Mouse (Mus musculus) embryonic facial prominence, embryonic 12.5 days (tissue): ENCODE results near the gene Hist1h2ac. TPM values are rescaled to one million over a fixed set of nuclear protein-coding genes. Genes with fewer than 3 reads are reported as not detected.
"Not testable (repeated sequence)": the region's sequence is repeated elsewhere in the genome, so short reads cannot be mapped to it uniquely, and the experiment has no call there.

Experiments used
- ATAC-seq: fragments of 200-750 bp; cut with Nextera tagmentation; 2 replicates; pipeline ENCODE4 v1.8.0; 2017; ENCODE audit not compliant: insufficient number of reproducible peaks, insufficient read depth, low FRiP score, low TSS enrichment
- H3K27ac ChIP-seq: fragments of 300-500 bp; sonication (generic); 2 replicates; pipeline ENCODE4 v1.5.1; 2016; ENCODE audit warnings: mild to moderate bottlenecking
- H3K27me3 ChIP-seq: fragments of 300-500 bp; sonication (generic); 2 replicates; pipeline ENCODE4 v1.6.1; 2016; ENCODE audit warnings: mild to moderate bottlenecking, moderate library complexity
- H3K36me3 ChIP-seq: fragments of 300-500 bp; sonication (generic); 2 replicates; pipeline ENCODE4 v1.6.1; 2016; ENCODE audit warnings: mild to moderate bottlenecking
- H3K4me1 ChIP-seq: fragments of 300-500 bp; sonication (generic); 2 replicates; pipeline ENCODE4 v1.6.1; 2016
- H3K4me2 ChIP-seq: fragments of 300-500 bp; sonication (generic); replicated peaks from 2 replicates; pipeline ENCODE4 v1.6.1; 2016; ENCODE audit warnings: mild to moderate bottlenecking, moderate library complexity
- H3K4me3 ChIP-seq: fragments of 300-500 bp; sonication (generic); 2 replicates; pipeline ENCODE4 v1.5.1; 2016; ENCODE audit warnings: mild to moderate bottlenecking
- H3K9ac ChIP-seq: fragments of 300-500 bp; sonication (generic); 2 replicates; pipeline ENCODE4 v1.6.1; 2016; ENCODE audit warnings: mild to moderate bottlenecking, moderate library complexity
- H3K9me3 ChIP-seq: fragments of 300-500 bp; sonication (generic); 2 replicates; pipeline ENCODE4 v1.6.1; 2016; ENCODE audit warnings: mild to moderate bottlenecking, moderate library complexity
- WGBS: fragments of 180-500 bp; shearing (Covaris S2); methylation state at CpG from one replicate; pipeline ENCODE4 v1.1.7; 2016; 5-methylcytosine and 5-hydroxymethylcytosine counted together
- microRNA-seq: library from miRNA; unstranded; fragments of <30 nt; microRNA quantifications from one replicate; pipeline ENCODE4, GENCODE M21; 2017
- polyA plus RNA-seq: library from polyadenylated mRNA; unstranded; fragments of >200 nt; fragmentation: Nextera tagmentation; extraction: Ambion mirVana; gene quantifications from 2 replicates; pipeline ENCODE4 v1.2.1, GENCODE M21; 2016

Hist1h2ac gene
- polyA plus RNA-seq, 1 experiment from 2014 or later = 1.3 TPM

DNA sequence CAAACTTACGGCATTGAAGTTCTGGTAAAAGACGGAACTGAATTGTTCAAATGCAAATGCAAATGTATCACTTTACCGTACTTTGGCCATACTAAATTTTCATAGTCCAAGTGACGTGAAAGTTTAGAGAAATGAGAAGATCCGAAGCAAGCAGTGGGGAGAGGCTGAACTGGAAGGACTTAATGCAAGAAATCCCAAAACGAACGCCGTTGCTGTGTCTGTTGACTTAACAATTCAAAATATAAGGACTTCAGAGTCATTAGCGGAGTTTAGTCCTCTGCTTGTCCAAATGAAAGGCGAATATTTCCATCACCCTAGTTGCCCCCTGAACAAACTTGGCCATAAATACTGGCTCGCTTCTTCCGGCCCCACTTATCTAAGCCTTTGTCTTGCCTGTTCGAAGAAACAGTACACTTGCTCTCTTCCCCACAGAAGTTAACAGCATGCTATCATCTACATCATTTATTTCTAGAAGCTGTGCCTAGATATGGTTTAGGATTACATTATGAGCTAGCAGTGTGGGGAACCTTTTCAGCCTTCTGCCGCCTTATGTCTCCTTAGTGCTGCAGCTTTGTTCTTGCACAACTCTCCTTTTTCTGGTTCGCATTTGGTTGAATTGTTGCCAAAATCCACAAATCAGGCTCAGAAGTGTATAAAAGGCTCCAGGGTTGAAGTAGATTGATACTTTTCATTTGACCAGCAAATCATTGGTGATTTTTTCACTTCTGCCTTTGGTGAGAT is 1.5 kb upstream of the Hist1h2ac start:
- H3K4me1 ChIP-seq = peaks cover 10% of the 10 kb centered on the region; the same call in 1 of the 2 replicates
- 11% methylated on average over 15 of the region's 15 CpGs for WGBS
- no peaks in the 10 kb centered on the region for H3K9me3 ChIP-seq
- H3K9ac ChIP-seq = peak overlapping the region; percentile 66
- H3K36me3 ChIP-seq = no peaks in the 10 kb centered on the region
- ATAC-seq = no peak
- peak overlapping the region; percentile 98 for H3K27ac ChIP-seq
- H3K4me3 ChIP-seq = peak overlapping the region; percentile 47
- peak overlapping the region; percentile 65 for H3K4me2 ChIP-seq
- H3K27me3 ChIP-seq = no peaks in the 10 kb centered on the region

- H3K4me3 ChIP-seq = peak overlapping the region; percentile 47
- H3K27me3 ChIP-seq, H3K9me3 ChIP-seq, H3K36me3 ChIP-seq, H3K4me1 ChIP-seq: not testable (repeated sequence)
- H3K9ac ChIP-seq = peak overlapping the region; percentile 66
- WGBS = under 1% methylated on average over 25 of the region's 37 CpGs
- peak overlapping the region; percentile 98 for H3K27ac ChIP-seq
- peak; percentile 5; the same call in 1 of the 2 replicates for ATAC-seq
- H3K4me2 ChIP-seq = peak overlapping the region; percentile 65
Measured at GRCm38 (mm10) chr13:23684295-23684945, 672 bp upstream of the Hist1h2ac start.

- H3K4me2 ChIP-seq = peak overlapping the region; percentile 53
- peak; percentile 3; the same call in 1 of the 2 replicates for ATAC-seq
- not testable (repeated sequence) for H3K9me3 ChIP-seq, H3K36me3 ChIP-seq, H3K27me3 ChIP-seq, H3K4me1 ChIP-seq
- peak overlapping the region; percentile 41 for H3K4me3 ChIP-seq
- WGBS = 8% methylated on average over 16 of the region's 30 CpGs
- peak overlapping the region; percentile 49 for H3K9ac ChIP-seq
- peak overlapping the region; percentile 98 for H3K27ac ChIP-seq
Measured at GRCm38 (mm10) chr13:23682947-23683754, 597 bp downstream of the Hist1h2ac start.

- Histone ChIP-seq H3K9me3 (no peaks in the 10 kb centered on the region), H3K27ac (peak overlapping the region; percentile 98), H3K27me3 (no peaks in the 10 kb centered on the region), H3K4me2 (peak overlapping the region; percentile 53), H3K9ac (peak overlapping the region; percentile 49), H3K4me1 (peaks cover 10% of the 10 kb centered on the region; the same call in 1 of the 2 replicates), H3K4me3 (peak overlapping the region; percentile 41), H3K36me3 (no peaks in the 10 kb centered on the region)
- ATAC-seq = no peak
- WGBS = 68% methylated on average over 1 of the region's 1 CpGs
Measured at GRCm38 (mm10) chr13:23682623-23682946, 1.2 kb downstream of the Hist1h2ac start.

DNA sequence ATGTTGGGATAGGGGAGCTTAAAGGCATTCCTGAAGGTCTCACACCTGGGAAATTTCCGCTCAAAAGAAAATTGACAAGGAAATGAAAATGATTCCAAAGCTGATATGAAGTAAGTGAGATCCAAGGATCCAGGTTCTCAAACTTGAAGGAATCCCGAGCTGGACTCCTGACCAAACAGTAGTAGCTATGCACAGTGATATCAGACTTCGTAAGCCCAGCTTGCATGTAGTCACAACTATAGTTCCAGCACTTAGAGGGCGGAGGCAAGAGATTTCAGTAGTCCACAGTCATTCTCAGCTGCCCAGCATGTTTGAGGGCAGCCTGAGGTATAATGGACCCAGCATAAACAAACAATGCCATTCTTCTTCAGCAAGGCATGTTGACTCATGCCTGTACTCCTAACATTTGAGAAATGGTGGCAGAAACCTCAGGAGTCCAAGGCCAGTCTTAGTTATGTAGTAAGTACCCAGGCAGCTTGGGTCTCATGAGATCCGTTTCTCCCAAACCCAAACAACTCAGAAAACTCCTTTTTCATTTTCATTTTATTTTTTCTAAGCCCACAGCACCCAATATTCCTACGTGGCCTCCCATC is 1.7 kb downstream of the Hist1h2ac start:
- Histone ChIP-seq H3K4me2 (peak overlapping the region; percentile 53; the same call in 1 of the 2 replicates), H3K27ac (peak overlapping the region; percentile 98), H3K9ac (no peak overlapping the region), H3K27me3 (no peaks in the 10 kb centered on the region), H3K4me3 (no peak overlapping the region), H3K4me1 (peaks cover 10% of the 10 kb centered on the region; the same call in 1 of the 2 replicates), H3K36me3 (no peaks in the 10 kb centered on the region), H3K9me3 (no peaks in the 10 kb centered on the region)
- WGBS = 80% methylated on average over 6 of the region's 6 CpGs
- ATAC-seq = no peak

DNA sequence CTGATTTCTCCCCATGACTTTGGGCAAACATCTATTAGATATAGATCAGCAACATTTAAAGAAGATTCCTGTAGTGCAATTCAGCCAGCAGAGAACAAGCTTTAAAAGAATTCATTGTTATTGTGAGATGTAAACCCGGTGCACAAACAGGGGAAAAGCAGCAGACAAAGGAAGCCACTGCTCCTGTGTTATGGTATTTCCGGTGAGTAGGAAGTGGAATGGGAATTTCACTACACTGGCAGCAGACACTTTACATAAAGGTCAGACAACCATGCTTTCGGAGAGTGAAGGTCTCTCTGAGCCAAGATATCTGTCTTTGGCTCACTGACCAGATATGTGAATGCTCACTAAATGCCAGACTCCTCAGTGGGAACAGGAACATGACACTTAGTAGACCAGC is 21.2 kb downstream of the Hist1h2ac start:
- Histone ChIP-seq H3K4me2 (no peak overlapping the region), H3K36me3 (no peaks in the 10 kb centered on the region), H3K27ac (no peak overlapping the region), H3K27me3 (no peaks in the 10 kb centered on the region), H3K9me3 (no peaks in the 10 kb centered on the region), H3K4me3 (no peak overlapping the region), H3K9ac (no peak overlapping the region), H3K4me1 (no peaks in the 10 kb centered on the region)
- ATAC-seq = no peak
- WGBS = 73% methylated on average over 3 of the region's 3 CpGs

GRCm38 (mm10) chr13:23659636-23660366 is 23.9 kb downstream of the Hist1h2ac start:
- Histone ChIP-seq H3K4me2 (no peak overlapping the region), H3K36me3 (no peaks in the 10 kb centered on the region), H3K9me3 (no peaks in the 10 kb centered on the region), H3K9ac (no peak overlapping the region), H3K27ac (no peak overlapping the region), H3K4me1 (no peaks in the 10 kb centered on the region), H3K27me3 (no peaks in the 10 kb centered on the region), H3K4me3 (no peak overlapping the region)
- no peak for ATAC-seq
- WGBS = 78% methylated on average over 6 of the region's 6 CpGs

Small RNA genes within 50 kb of the gene (microRNA-seq; reads per million reads assigned to microRNA genes)
- not detected for gene Gm44350

Other genes starting within 250 kb of the Hist1h2ac start
- gene Btn1a1, start 218.0 kb downstream of the Hist1h2ac start, polyA plus RNA-seq = 0.10 and 0.20 TPM in 2 replicates
- 1.6 TPM in 2 replicates for gene Btn2a2, start 195.1 kb downstream of the Hist1h2ac start, polyA plus RNA-seq
- 6.2 and 6.8 TPM in 2 replicates for gene Hist1h4h, start 152.9 kb downstream of the Hist1h2ac start, polyA plus RNA-seq
- 10.7 and 15.5 TPM in 2 replicates for gene Hist1h2af, start 150.0 kb downstream of the Hist1h2ac start, polyA plus RNA-seq
- gene Hist1h3g, start 148.5 kb downstream of the Hist1h2ac start, polyA plus RNA-seq = 7.8 and 11.8 TPM in 2 replicates
- gene Hist1h2bh, start 140.6 kb downstream of the Hist1h2ac start, polyA plus RNA-seq = 1.3 and 1.5 TPM in 2 replicates
- gene Hist1h3f, start 139.9 kb downstream of the Hist1h2ac start, polyA plus RNA-seq = 1.3 and 2.3 TPM in 2 replicates
- gene Hist1h4f, start 132.3 kb downstream of the Hist1h2ac start, polyA plus RNA-seq = 2.1 and 2.4 TPM in 2 replicates
- 0.64 and 0.75 TPM in 2 replicates for gene Hist1h1d, start 130.7 kb downstream of the Hist1h2ac start, polyA plus RNA-seq
- gene Hist1h3e, start 121.6 kb downstream of the Hist1h2ac start, polyA plus RNA-seq = 9.5 and 9.6 TPM in 2 replicates
- gene Hist1h2ae, start 112.7 kb downstream of the Hist1h2ac start, polyA plus RNA-seq = 139 and 153 TPM in 2 replicates
- 11.4 and 15.7 TPM in 2 replicates for gene Hist1h2bg, start 112.6 kb downstream of the Hist1h2ac start, polyA plus RNA-seq
- 10.7 and 11.9 TPM in 2 replicates for gene Hist1h2bf, start 109.8 kb downstream of the Hist1h2ac start, polyA plus RNA-seq
- 2.0 and 3.6 TPM in 2 replicates for gene Hist1h2ad, start 109.6 kb downstream of the Hist1h2ac start, polyA plus RNA-seq
- gene Hist1h3d, start 108.2 kb downstream of the Hist1h2ac start, polyA plus RNA-seq = 5.5 and 7.0 TPM in 2 replicates
- 123 and 126 TPM in 2 replicates for gene Hist1h4d, start 102.3 kb downstream of the Hist1h2ac start, polyA plus RNA-seq
- 3.3 and 3.6 TPM in 2 replicates for gene Hist1h2be, start 62.8 kb downstream of the Hist1h2ac start, polyA plus RNA-seq
- gene Hist1h1e, start 61.4 kb downstream of the Hist1h2ac start, polyA plus RNA-seq = 22.6 and 24.2 TPM in 2 replicates
- gene Hist1h2bc, start 251 bp upstream of the Hist1h2ac start, polyA plus RNA-seq = 35.4 and 35.6 TPM in 2 replicates
- 0.24 and 0.25 TPM in 2 replicates for gene Hist1h1t, start 11.9 kb upstream of the Hist1h2ac start, polyA plus RNA-seq
- 10.5 and 13.6 TPM in 2 replicates for gene Hist1h4c, start 14.5 kb upstream of the Hist1h2ac start, polyA plus RNA-seq
- gene Hfe, start 26.9 kb upstream of the Hist1h2ac start, polyA plus RNA-seq = 3.2 and 3.5 TPM in 2 replicates
- gene Hist1h1c, start 54.9 kb upstream of the Hist1h2ac start, polyA plus RNA-seq = 20.5 and 22.8 TPM in 2 replicates
- gene Hist1h3c, start 61.7 kb upstream of the Hist1h2ac start, polyA plus RNA-seq = 19.2 and 19.3 TPM in 2 replicates
- 3.6 and 5.0 TPM in 2 replicates for gene Hist1h2bb, start 62.8 kb upstream of the Hist1h2ac start, polyA plus RNA-seq
- 58.7 and 62.9 TPM in 2 replicates for gene Hist1h2ab, start 67.2 kb upstream of the Hist1h2ac start, polyA plus RNA-seq
- gene Hist1h3b, start 68.3 kb upstream of the Hist1h2ac start, polyA plus RNA-seq = 14.0 and 23.7 TPM in 2 replicates
- gene Hist1h4b, start 73.1 kb upstream of the Hist1h2ac start, polyA plus RNA-seq = 9.4 and 11.5 TPM in 2 replicates
- 1.1 and 1.2 TPM in 2 replicates for gene Hist1h4a, start 77.3 kb upstream of the Hist1h2ac start, polyA plus RNA-seq
- gene Hist1h3a, start 78.4 kb upstream of the Hist1h2ac start, polyA plus RNA-seq = 7.8 and 9.6 TPM in 2 replicates
- gene Hist1h1a, start 79.7 kb upstream of the Hist1h2ac start, polyA plus RNA-seq = 4.0 and 5.8 TPM in 2 replicates
- 0.10 TPM in 1 of 2 replicates, not detected in the other for gene Trim38, start 86.0 kb upstream of the Hist1h2ac start, polyA plus RNA-seq
- gene Slc17a2, start 123.0 kb upstream of the Hist1h2ac start, polyA plus RNA-seq = not detected in 2 replicates
- not detected in 2 replicates for gene Slc17a3, start 155.5 kb upstream of the Hist1h2ac start, polyA plus RNA-seq
- not detected in 2 replicates for gene Slc17a1, start 183.8 kb upstream of the Hist1h2ac start, polyA plus RNA-seq
- gene Slc17a4, start 231.1 kb upstream of the Hist1h2ac start, polyA plus RNA-seq = not detected in 2 replicates